Mouse (Mus musculus) left cerebral cortex, adult 11 months (tissue): ENCODE data around the gene Plxna4.

ENCODE experiments used
- DNase-seq: peaks from one replicate; pipeline ENCODE4 v3.0.0; 2022; ENCODE audit warnings: low spot score

Gene Plxna4

DNA sequence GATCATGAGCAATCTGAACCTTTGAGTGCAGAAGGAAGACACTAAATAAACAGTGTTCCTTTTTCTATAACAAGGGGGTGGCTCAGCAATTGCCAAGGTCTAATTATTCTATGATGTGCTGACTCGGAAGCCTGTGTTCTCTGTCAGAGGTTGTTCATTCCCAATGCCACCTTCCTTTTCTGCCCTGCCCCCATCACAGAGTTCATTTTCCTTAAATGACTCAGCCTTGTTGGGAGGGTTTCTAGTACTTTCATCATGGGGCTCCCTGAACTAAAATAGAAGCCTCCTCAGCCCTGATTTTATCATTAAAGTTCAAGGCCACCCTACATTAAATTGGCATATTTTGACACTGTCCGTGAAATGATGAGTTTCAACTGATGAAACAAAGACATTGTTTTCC is 242.0 kb downstream of the Plxna4 start:
- no peak for DNase-seq

DNA sequence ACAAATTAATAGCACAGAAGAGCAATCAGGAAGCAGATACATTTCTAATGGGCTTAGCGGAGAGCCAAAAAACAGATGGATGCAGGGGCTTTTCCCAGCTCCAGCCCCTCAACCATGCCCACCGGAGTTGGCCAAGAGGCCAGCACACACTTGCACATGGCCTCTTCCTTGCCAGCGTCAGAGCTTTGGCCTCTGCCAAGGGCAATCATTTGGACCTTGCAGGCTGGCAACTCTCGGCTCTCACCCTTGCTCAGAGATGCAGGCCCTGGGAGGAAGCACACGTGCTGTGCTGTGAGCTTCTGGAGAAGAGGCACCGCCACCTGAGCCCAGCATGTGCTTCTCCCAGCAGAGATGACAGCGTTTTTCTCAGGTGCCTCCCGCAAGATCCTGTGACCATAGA is 245.3 kb downstream of the Plxna4 start:
- no peak for DNase-seq

DNA sequence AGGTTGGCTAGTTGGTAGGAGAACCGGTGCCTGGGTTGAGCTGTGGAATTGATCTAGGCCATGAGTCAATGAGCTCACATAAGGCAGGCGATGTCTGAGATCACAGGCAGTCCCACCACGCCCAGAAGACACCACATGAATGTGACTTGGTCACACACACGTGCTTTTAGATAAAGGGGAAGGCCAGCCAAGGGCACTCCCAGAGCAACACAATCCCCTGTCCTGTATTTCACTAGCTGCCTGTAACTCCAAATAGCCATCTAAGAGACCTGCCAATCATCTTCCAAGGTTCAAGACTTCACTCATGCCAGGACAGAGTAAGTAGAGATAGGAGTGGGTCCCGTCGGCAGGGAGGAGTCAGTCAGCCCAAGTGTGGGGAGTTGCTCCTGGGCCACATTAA is 245.7 kb downstream of the Plxna4 start:
- no peak for DNase-seq

DNA sequence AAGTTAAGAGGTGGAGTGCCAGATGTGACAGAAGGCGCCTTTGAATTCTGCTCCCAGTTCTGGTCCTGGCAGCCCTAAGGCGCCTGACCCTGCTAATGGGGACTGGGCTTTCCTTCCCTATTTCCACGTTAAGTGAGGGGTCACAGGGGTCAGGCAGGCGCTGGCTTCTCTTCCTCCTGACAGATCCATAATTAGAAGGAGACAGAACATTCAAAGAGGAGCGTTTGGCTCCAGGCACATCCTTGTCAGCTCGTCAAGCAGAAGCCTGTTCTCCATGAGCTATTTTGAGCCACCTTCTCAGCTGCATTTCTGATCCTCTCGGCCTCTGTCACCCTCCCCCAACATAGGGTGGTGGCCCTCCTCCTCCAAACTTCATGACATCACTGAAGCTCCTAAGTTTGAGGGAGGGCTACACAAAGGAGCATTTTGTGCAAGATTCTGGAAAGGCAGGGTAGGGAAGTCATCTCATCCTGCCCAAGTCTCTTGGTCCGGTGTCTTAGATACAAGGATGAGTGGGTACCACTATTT is 249.5 kb downstream of the Plxna4 start:
- DNase-seq = no peak

DNA sequence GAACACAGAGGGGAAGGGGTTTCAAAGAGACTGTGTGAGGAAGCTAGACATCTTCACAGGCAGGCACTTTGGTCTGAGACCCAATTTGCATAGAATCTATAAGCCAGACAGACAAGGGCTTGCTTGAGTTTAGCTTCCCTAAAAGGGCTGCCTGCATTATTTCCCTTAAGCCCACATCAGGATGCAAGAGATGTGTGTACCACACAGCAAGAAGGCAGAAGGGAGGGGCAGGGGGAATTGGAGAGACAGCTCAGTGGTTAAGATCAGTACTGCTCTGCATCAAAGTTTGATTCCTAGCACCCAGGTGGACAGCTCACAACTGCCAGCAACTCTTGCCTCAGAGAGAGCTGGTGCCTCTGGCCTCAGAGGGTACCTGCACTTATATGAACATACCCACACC is 256.7 kb downstream of the Plxna4 start:
- DNase-seq = no peak

DNA sequence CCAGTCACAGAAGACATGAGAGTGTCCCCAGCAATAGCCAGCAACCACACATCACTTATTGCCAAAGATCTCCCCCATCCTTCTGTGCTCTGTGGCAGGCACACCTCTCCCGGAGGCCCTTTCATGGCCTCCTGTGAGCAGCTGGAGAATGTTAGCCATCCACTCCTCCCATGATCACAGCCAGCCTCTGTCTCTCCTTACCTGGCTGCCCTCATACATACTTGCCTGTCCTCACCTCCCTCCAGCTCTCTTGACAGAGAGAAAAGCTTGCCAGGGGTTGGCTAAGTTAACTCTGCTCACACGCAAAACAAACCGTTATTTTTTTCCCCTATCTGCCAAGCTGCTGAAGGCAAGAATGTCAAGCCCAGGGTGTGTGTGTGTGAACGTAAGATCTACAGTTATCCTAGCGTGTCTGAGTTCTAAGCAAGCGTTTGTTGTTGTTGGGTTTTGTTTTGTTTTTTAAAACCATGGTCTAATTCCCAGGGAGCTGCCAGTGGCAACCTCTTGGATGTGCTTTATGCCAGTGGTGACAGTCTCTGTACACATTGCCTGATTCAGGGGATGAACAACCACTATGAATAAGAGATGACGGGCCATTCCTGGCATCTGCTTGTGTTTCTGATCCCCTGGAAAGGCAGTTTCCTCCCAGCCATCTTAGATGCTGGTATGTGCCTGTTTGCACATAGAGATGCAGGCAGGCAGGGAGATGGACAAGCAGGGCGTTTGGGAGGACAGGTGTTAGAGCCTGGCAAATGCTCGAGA is 257.8 kb downstream of the Plxna4 start:
- DNase-seq = no peak

DNA sequence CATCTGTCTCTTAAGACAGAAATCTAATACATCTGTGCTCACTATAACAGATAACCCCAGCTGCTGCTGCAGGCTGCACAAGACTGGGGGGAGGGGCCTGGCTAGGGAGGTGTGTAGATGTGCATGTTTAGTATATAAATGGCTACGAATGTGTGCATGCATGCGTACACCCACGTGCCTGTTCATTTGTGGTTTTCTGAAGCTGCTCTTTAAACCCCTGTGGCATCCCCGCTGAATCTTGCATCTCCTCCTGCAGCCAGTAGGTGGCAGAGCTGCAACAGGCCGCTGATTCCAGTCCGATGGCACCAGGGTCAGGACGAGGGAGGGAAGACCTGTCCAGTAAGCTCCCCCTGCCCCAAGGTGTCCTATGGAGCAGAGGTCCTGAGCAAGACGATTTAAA is 260.0 kb downstream of the Plxna4 start:
- peak; percentile 57 for DNase-seq

DNA sequence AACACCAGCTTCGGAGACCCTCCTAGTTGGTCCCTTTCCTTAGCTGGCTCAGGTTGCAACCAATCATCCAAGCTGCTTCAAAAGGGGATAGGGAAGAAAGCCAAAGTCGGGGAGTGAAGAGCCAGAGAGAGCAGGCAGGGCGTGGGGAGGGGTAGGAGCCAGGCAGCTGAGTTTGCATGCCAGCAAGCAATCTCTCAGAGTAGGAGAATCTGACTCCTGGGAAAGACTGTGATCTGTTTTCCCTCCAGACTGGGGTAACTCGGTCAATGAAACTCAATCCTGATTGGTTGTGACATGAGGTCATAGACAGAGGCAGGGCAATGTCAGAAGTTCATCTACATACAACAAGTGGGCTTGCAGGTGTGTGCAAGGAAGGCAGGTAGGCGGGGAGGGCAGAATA is 260.8 kb downstream of the Plxna4 start:
- DNase-seq = no peak

DNA sequence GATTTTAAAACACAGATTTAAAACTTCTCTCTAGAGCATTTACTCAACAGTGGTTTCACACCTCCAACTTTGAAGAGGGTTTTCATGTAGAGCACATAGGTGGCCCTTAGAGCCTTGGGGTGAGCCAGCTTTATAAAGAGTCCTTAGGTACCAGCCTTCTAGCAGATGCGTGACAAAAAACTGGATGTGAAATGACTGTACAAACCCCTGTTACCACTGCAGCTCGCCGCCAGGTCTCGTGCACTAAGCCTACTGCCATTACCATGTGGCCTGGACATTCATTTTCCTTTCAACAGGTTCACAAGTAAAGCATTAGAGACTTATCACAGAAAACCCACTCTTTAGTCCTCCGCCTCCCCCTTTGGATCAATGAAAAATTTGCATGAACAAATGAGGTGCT is 261.6 kb downstream of the Plxna4 start:
- DNase-seq = no peak

DNA sequence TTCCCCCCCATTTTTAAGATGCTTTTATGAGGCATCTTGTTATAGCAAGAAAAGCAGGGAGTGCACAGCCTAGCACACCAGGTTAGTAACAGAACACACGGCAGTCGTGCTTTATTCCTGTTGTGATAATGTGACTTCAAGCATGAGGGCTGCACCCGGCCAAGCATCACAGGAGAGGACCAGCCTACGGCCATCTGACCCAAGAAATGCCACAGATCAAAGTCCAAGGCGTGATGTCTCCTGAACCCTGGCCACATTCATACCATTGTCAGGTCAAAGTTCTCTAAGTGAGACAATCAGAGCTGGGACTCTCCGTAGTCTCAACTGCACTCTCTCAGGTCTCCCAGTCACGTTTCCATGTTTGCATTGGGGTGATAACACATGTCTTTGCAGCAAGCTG is 262.1 kb downstream of the Plxna4 start:
- DNase-seq = no peak

DNA sequence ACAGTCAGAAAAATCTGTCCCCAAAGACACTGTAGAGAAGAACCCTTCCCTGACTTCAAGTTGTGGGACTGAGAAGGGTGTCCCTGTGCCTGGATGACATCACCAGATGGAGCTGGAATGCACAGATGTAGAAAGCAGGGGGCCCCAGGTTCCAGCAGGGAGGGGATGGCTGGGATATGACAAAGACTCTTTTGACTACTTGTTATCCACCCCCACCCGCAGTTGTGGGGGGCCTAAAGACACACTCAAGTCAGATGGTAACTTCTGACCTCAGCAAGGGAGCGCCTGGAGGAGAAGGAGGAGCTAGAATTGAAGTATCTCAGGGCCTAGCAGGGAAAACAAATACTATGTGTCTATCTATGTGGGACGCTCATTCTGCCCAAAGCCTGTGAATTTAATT is 266.8 kb downstream of the Plxna4 start:
- no peak for DNase-seq

DNA sequence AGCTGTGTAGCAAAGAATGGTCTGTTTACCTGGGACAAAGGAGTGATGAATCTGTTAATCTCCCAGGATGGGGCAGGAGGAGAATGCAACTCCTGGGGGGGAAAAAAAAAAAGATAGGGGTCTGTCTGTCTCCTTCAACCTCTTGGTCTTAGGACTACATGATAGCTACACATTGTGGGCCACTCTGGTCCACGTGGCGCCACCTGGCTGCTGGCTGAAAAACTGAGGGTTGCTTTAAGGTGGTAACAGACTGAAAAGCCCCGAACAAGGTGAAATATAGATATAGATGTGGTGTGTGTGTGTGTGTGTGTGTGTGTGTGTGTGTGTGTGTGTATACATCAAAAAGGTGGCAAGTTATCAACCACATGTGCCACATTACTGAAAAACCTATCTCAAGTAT is 267.7 kb downstream of the Plxna4 start:
- DNase-seq = no peak

DNA sequence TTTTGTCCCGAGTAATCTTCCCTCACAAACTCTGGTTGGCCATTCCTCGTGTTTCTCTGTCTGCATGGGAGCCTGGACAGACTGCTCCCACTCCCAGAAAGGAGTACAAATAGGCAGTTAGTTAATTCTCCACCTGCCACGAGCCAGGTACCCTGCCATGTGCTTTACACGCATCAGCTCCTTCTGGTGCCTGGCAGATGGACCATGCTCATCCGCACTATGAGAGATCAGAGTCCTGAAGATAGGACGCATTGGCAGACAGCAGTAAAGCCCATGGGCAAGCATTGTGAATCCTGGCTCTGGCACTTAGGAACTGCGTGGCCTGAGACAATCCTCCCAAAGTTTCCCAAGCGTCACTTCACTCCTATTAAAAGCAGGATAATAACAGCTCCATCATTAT is 270.5 kb downstream of the Plxna4 start:
- DNase-seq = no peak

DNA sequence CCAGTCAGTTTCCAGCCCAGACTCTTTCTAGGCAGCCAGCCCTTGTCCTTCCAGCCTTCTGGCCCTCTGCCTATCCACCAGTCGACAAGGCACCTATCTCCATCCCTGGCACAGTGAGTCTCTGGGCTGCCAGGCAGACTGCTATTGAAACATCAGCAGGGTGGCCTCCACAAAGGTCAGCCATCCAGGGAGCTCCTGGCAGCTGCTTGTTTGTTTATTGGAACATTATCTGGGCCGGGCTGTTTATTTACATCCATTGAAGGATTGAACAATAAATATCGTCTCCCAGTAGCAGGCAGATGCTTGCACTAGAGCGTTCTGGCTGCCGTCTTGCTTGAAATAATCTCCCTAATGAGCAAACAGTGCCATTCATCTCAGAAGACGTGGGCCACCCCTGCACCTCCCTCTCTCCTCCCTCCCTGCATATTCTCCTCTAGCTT is 273.0 kb downstream of the Plxna4 start:
- DNase-seq = no peak

DNA sequence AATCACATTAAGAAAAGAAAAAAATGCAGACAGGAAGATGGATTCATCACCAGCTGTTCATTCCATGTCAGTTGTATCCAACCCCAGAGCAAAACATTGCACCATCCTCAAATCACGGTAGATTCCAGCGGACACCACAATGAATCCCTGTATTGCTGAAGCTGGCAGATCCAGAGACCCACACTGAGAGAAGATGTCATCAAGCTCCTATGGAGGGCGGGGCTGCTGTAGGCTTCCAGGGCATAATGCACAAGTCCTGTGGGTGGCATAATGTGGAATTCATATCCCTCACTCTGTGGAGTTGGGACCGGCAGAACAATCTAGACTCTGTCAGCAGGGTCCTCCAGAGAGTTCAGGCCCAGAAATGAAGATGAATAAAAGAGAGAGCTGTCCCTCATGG is 278.8 kb downstream of the Plxna4 start:
- no peak for DNase-seq

DNA sequence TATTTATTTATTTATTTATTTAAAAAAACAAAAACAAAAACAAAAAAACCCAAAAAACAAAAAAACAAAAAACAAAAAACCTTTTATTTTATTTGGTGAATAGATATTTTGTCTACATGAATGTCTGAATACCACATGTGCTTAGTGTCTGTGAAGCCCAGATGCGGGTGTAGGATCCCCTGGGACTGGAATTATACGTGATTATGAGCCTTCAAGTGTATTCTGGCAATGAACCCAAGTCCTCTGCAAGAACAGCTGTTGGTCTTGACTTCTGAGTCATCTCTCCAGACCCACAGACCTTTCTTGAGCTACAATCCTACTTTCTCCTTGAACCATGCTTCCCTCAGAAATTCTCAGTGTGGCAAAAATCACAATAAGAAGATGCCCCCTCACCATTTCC is 287.4 kb downstream of the Plxna4 start:
- DNase-seq = no peak

DNA sequence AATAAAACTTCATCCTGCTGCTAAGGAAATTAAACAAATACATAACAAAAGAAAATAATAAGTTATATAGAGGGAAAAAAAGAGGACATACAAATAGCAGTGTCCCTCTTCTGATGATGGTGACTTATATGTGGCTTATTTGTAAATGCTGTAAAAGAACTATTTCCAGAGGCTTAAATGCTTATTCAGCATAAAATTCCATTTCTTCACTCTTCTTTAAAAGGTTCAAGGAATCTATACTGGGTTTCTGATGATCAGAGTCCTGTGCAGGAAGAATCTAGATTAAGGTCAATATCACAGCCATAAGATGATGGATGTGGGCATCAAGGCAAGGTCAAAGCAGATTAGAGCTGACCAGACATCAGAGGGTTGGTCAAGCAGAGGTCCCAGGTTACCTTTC is 306.5 kb downstream of the Plxna4 start:
- DNase-seq = no peak

DNA sequence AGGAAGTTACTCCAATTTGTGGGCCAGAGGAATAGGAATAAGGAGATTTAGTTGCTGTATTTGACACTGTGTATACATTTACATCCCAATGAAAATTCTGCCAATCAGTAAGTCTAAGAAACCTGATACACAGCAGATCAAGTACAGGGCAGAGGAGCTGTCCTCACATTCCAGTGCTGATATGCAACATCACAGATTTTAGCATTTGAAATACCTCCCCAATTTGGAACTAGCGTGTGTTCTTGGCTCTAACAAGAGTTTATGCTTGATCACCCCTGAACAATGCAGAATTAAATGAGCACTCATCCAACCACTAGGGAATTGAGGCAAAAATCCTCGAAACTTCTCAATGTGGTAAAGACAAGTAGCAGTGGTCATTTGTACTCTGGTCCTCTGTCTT is 307.3 kb downstream of the Plxna4 start:
- no peak for DNase-seq

DNA sequence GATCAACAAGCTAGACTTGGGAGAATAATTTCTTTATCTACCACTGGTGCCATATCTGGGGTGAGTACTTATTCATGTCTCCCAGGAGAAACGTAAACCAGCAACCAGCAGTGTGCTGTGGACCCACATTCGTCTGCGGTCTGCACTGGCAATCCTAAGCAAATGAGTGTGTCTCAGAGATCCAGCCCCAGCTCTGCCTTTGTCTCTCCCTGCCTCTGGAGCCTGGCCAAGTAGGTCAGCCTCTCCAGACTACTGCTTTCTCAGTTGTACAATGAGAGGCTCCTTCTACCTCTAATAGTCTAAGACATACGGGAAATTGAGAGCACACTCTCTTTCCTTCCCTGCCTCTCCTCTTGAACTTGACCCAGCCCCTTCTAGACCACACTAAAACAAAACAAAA is 316.5 kb downstream of the Plxna4 start:
- peak; percentile 11 for DNase-seq

DNA sequence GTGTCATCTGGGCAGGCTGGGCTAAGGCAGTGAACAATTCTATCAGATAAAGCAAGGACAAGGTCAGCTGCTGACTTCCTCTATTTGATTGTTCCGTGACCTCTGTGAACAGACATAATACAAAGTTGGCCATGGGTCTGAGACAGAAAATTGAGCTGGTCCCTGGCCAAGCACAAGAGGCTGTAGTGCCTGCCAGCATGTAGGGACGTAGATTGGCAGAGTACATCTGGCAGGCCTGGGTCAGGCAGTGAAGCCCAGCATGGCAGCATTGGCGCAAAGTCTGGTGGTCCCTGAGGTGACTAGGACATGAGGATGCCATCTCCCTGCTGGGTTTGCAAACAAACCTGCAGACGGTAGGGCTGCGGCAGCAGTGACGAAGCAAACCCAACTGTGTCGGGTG is 321.9 kb downstream of the Plxna4 start:
- DNase-seq = no peak

DNA sequence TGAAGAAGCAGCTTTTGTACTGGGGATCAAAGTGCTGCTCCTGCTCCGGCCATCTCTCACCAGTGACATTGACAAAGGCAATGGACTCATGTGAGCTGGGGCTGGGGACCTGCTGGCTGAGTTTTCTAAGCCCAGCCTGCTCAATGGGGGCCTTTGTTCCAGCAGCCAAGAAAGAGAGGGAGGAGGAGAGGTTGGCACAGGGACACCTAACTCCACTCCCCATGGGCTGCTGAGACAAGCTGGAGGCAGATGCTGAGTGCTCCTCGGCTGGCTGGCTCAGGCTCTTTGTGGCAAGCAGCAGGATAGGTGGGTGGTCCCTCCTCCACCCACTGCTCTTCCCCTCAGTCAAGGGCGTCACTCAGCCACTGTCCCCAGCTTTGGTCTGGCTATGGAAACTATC is 326.7 kb downstream of the Plxna4 start:
- DNase-seq = peak; percentile 6

DNA sequence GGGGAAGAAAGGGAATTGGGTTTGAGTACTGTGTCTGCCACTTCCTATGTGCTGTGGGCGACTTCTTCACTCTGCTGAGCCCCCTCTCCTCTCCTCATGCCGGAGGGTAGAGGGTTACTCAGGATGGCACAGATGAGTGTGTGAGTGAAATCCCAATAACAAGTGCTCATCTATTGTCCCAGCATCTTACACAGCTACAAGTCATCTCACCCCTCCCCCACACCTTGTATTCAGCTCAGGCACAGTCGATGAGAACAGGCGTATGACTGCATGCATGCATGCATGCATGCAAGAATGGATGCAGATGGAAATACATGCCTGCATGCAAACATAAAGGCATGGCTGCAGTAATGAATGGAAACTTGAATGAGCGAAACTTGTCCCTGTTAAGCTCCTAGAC is 327.7 kb downstream of the Plxna4 start:
- DNase-seq = no peak

DNA sequence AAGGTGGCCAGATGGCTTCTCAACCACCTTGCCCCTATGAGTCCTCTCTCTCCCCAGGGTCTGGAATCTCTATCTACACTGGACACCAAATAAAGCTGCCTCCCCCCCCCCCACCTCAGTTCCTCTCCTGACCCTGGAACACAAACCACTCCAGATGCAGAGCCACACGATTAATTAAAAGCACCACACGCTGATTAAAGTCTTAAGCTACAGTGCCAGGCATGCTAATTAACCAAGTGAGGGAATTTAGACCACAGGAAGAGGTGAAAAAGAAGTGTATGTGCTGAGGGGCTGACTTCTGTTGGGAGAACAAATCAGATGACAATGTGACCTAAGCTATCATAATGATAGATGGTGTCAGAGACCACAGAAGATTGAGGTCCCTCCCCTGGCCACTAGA is 332.8 kb downstream of the Plxna4 start:
- DNase-seq = no peak

DNA sequence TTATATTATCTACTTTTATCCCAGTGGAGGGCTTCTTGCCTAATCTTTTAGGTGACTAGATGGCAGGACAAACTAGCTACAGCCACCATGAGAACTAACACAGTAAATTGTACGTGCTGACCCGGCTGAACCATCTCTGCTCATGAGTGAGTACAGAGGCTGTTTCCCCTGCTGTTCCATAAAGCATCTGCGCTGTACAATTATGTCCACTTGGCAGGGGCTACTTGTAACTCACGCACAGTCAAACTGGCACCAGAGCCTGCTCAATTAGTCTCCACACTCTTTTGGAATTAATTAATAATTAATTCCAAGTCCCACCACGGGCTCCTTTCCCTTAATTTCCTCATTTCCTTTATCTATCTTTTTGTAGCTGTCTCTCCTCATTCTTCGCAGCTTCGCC is 335.8 kb downstream of the Plxna4 start:
- DNase-seq = no peak
